Mouse (Mus musculus) ovary, postnatal 36 days (tissue): ENCODE results near the gene Snx17.

Experiments used
- DNase-seq: peaks from one replicate; pipeline ENCODE4 v3.0.0; 2022; ENCODE audit warnings: low spot score, mixed read lengths

Snx17 gene

DNA sequence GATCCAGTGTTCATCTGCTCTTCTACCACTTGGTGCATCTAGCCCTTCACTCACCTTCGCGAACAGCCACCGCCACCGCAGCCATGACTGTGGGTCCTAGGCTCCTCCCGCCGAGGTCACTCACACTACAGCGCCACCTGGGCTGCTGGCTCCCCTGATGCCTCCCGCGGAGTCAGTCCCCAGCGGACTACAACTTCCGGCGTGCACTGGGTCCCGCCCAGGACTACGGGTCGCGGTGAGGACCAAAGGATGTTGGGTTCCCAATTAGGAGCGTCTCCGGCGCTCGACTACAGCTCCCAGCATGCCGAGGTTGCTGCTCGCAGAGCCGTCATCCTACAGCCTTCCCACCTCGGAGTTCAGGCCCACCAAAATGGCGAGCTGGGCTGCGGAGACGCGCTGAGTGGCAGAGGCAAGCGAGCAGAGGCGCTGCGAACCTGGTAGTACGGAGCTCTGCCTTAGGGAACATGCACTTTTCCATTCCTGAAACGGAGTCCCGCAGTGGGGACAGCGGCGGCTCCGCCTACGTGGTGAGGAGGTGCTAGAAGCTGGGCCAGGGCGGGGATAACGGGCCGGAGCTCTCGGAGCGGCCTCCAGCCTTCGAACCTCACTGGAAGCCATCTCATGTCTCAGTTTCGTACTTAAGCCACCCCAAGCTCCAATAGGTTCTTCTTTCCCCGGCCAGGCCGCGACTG is at the start of gene Snx17, which contains the start of gene Eif2b4:
Gene Snx17 (plus strand): TSS at position 289 of the 692 bp plus-strand sequence.
Gene Eif2b4 (minus strand): TSS at position 492 of the 692 bp plus-strand sequence.
- peak; percentile 99 for DNase-seq

DNA sequence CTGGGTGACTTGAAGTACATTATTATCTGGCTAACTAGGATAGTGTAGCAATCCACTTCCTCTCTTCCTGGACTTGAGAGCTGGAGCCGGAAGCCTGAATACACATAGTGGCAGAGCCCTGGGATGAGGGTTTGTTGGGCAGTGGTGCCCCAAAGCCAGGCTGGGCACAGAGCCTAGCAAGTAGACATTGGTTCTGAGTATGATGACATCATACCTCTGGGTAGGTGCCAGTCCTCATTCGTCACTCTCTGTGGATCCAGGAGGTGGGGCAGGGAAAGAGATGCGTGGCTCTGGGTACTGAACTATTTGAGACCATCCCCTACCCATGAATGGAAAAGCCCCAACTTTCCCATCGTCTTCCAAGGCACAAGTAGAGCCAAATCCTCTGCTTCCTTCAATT is 43.2 kb upstream of the Snx17 start:
- DNase-seq: no peak

DNA sequence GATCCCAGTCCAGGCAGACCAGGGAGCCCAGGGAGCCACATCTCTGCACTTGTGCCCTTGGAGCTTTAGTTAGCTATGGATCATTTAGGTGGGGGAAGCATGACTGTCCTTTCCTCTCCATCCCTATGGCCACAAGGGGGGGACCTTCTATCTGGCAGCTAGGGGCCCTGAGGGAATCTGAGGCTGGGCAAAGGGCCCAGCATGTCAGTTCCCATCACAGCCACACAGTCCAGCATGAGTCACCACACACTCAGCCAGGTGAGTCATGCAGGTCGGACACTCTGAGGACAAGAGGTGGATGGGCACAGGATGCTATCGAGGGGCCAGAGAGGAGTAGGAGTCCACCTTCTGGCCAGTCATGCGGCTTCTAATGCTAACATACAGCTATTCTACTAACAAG is 41.3 kb upstream of the Snx17 start:
- DNase-seq: no peak

DNA sequence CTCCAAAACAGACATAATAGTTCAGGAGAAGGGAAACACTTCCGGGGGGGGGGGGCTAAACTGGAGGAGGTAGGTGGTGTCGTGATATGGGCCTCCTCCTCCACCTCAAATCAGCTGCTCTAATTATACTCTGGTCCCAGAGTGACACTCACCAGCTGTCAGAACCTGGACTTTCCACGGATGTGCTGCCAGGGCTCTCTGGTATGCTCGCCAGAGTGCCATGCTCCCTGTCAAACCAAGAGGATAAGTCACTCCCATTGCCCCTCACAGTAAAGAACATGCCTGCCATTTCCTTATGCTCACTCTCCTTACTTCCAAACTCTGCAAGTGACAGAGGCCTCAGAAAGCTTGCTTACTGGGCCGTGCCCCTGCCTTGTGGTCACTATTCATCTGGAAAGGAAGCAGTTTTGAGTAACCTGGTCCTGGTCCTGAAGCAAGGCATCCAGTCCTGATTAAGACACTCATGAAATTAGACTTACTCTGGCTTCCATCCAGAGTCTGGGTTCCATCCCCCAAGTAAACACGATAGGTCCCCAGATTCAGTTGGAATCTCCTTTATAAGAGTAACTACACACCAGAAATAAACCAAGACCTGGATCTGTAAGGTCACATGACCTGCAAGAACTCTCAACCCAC is 39.4 kb upstream of the Snx17 start:
- DNase-seq: no peak

DNA sequence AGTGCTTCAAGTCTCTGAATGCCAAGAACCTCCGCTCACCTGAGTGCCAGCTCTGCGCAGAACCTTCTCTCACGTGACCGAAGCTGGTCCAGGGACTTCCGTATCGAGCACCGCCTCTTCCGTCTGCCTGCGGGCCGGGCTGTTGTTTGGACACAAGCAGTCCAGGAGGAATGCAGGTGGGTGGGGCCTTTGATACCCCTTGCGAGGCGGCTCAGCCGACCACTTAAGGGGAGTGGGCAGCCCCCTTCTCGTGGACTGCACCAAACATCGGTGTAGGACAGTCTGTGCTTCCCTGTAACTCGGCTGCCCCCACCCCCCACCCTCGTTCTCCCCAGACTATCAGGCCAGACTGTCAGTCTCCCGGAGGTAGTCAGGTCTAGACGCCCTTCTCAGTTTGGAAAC is 38.9 kb upstream of the Snx17 start, which contains the start of gene Mpv17:
Gene Mpv17 (minus strand): TSS at position 100 of the 402 bp plus-strand sequence.
- peak; percentile 80 for DNase-seq

DNA sequence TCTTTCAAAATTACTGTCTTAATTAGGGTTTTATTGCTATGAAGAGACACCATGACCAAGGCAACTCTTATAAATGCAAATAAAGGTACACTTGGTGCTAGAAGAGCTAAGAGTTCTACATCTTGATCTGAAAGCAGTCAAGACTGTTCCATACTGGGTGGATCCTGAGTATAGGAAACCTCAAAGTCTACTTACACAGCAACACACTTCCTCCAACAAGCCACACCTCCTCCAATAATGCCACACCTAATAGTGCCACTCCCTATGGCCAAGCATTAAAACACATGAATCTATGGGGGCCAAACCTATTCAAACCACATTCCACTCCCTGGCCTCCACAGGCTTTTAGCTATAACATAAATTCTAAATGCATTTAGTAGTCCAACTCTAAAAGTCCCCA is 30.6 kb upstream of the Snx17 start:
- DNase-seq: no peak

DNA sequence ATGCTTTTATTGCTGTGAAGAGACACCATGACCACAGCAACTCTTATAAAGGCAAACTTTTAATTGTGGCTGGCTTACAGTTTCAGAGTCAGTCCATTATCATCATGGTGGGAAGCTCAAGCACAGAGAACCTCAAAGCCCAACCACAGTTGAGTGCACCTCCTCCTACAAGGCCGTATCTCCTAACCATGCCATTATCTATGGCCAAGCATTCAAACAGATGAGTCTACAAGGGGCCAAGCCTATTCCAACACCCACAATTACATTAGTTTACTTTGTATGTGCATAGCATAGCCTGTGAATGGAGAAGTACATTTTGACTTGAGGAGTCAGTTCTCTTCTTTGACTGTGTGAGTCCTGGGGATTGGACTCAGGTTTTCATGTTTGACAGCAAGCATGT is 28.1 kb upstream of the Snx17 start:
- no peak for DNase-seq

DNA sequence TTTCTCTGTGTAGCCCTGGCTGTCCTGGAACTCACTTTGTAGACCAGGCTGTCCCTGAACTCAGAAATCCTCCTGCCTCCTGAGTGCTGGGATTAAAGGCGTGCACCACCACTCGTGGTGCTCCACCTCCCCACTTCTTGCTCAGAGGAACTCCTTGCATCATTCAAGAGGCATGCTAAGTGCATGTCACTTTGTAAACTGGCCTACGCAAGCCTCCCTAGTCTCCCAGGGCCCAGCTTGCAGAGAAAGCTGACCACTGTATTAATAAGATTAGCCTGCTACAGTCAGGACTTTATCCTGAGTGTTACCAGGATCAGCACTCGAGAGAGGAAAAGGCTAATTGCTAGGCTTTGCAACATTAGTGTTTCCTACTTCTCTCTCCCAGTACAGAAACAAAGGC is 24.4 kb upstream of the Snx17 start:
- DNase-seq: no peak

DNA sequence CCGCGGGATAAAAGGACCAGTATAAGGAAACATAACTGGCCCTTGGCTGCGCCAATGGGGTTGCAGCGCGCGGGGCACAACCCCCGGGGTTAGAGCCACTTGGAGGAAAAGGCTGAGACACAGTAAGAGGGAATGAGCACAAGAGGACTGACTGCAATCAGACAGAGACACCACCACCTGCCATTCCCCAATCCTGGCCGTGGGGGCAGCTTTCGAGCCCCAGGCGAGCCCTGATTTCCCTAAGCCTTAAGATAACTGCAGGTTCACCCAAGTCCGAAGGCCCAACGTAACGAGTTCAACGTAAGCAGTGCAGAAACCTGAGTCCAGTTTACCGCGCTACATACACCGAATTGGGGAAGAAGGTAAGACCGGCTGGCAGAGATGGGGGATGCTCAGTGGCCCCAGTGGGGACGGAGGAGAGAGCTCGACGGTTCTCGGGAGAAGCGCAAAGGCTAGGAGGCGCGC is 13.7 kb upstream of the Snx17 start:
- no peak for DNase-seq

DNA sequence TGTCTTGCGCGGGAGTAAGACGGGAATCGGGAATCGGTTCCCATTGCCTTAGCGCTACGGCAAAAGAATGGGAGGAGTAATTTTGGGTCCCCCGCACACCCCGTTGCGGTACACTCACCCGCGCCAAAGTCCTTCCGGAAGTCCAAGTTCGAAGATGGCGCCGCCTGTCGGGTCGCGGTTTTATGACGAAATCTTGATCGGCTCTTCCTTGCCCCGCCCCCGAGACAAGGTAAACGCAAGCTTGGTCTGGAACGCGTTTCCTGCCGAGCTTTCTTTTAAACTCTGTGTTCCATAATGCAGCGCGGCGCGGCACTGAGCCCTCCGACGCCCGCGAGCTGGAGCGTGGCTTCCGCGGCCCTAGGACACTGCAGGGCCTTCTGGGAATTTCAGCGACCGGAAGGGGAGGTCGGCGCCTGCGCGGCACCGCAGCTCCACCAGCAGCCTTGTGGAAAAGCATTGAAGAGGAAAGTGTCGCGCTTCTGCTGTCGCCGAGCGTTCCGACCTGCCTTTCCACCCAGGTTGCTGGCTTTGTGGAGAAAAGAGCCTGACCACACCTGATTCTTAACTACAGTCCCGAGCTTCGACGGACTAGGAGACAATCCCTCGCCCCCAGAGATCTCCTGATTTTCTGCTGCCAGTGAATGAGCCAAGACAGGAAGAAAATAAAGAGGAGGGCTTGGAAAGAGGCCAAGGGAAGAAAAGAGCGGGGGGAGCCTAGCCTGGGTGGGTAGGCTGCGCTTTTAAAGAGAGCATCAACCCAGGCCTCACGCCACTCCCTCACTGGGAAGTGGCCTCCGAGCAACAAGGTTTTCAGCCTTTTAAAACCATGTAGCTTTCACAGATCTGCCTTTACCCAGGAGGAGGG is 13.0 kb upstream of the Snx17 start, which contains the start of the genes Gm29609 and Gtf3c2:
Gene Gm29609 (minus strand): TSS at position 146 of the 865 bp plus-strand sequence.
Gene Gtf3c2 (minus strand): TSS at position 379 of the 865 bp plus-strand sequence.
- DNase-seq: peak; percentile 89

DNA sequence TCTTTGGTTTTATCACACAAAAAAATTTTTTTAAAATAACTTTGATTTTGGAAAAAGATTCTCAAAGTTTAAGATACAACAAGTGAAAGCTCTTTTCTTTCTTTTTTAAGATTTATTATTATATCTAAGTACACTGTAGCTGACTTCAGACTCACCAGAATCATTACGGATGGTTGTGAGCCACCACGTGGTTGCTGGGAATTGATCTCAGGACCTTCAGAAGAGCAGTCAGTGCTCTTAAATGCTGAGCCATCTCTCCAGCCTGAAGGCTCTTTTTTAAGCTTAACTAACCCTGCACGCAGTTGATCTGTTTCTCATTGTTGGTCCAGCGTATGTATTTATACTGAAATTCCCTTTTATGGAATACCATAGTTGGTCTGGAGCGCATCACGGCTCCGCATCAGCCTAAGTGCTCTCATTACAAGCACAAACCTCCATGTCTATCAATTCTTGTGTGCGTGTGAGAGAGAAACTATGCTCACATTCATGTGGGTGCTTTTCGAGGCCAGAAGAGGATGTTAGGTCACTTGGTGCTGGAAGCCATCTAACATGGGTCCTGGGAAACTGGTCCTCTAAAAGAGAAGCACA is 11.8 kb upstream of the Snx17 start:
- no peak for DNase-seq

DNA sequence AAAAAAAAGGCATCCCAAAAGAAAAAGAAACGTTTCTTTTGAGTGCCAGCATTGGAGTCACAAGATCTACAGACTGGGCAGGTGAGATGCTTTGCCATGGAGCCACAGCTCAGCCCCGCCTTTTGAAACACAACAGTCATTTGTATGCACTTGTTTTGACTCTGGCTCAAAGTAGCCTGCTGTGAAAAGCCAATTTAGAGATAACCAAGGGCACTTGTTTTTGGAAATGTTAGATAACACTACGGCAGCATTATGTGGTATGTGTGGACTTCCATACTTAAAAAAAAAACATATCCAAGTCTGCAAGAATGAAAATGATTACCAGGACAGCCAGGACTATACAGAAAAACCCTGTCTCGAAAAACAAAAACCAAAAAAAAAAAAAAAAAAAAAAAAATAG is 9.3 kb upstream of the Snx17 start:
- no peak for DNase-seq

DNA sequence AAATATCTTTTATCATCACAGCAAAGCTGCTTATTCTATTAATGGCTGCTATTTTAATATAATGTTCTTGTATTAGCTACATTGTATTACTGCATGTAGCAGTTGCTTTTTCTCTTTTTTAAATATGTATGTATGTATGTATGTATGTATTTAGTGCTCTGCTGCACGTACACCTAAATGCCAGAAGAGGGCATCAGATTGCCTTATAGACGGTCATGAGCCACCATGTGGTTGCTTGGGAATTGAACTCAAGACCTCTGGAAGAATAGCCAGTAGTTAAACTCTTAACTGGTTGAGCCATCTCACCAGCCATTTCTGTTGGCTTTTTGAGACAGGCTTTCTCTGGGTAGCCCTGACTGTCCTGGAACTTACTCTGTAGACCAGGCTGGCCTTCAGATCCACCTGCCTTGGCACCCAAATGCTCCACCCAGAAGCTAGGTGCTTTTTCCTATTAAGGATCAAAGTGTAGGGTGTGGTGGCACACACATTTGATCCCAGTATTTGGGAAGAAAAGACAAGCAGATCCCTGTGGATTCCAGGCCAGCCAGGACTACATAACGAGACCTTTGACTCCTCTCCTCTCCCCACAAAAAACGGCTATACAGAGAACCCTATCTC is 4.7 kb upstream of the Snx17 start:
- no peak for DNase-seq

DNA sequence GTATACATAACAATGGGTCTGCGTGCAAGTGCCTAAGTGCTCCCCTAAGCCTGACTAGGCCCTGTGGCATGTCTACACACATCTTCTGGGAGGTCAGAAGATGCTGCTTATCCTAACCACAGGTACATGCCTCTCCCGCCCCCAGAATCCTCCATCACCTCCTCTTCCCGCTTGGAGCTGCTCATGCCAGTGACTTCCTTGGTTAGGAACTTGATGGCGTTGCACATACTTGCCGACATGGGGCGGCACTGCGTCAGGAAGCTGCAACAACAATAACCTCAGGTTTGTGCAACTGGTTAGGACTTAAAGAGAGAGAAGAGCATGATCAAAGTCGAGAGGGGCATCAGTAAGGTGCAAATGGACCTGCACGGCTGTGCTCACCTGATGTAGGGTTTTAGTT is 2.8 kb upstream of the Snx17 start:
- no peak for DNase-seq

DNA sequence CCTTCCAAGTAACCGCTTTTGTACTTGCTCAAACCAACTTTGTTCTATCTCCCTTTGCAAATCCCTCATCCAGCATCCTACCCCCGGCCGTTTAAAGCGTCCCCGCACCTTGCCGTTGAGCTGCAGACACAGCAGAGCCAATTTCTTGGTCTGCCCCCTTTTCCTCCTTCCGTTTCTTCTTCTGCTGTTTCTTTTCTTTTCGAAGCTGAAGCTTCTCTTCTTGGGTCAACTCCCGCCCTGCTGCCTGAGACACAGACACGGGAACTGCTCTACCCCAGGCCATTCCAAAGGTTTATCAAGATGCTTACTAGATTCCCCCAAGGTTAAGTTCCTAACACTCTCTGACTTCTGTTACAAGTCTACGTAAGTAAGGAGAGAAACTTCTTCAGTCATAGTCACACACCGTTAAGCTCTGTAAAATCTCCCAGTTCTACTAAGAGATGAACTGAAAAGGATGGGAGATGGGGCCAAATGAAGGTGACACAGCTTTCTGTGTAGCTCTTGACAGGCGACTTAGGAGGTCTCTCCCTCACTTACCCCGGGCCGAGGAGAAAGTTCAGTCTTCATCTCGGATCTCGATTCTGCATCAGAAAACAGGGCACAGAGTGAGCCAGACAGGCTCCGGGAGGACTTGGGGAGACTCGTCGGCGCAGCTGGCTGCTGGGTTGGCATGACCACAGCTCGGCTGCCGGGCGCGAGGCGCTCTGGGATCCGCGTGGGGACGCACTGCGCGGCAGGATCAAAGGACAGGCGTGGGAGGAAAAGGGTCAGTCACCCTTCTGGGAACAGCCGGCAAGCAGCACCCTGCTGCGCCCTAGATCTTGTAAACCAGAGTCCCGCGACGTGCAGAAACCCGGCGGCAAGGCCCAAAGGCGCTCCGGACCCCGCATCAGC is 735 bp upstream of the Snx17 start:
- DNase-seq: no peak

DNA sequence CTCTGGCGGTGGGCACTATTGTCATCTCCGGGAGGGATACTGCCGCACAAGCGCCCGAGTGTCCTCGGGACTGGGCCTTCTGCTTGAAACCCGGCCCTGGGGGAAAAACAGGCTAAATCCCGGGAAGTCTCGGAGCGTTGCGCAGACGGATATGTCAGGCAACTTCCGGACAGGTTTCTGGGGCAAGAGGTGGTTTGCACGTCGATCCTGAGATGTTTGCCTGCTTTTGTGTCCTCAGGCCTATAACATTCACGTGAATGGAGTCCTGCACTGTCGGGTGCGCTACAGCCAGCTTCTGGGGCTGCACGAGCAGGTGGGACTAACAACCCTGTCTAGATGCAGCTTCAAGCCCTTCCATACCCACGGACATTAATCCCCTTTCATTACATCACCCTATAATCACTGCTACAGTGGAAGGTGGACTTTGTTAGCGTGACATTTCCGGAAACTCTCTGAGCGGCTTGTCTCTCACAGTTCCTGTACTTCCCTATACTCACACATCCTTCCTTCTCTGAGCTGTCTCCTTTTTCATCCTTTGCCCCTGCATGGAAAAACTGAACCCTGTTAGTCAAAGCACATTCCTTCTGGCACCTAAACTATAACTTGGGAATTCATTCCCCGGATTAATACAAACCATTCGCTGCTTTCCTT is 729 bp downstream of the Snx17 start:
- DNase-seq: no peak

DNA sequence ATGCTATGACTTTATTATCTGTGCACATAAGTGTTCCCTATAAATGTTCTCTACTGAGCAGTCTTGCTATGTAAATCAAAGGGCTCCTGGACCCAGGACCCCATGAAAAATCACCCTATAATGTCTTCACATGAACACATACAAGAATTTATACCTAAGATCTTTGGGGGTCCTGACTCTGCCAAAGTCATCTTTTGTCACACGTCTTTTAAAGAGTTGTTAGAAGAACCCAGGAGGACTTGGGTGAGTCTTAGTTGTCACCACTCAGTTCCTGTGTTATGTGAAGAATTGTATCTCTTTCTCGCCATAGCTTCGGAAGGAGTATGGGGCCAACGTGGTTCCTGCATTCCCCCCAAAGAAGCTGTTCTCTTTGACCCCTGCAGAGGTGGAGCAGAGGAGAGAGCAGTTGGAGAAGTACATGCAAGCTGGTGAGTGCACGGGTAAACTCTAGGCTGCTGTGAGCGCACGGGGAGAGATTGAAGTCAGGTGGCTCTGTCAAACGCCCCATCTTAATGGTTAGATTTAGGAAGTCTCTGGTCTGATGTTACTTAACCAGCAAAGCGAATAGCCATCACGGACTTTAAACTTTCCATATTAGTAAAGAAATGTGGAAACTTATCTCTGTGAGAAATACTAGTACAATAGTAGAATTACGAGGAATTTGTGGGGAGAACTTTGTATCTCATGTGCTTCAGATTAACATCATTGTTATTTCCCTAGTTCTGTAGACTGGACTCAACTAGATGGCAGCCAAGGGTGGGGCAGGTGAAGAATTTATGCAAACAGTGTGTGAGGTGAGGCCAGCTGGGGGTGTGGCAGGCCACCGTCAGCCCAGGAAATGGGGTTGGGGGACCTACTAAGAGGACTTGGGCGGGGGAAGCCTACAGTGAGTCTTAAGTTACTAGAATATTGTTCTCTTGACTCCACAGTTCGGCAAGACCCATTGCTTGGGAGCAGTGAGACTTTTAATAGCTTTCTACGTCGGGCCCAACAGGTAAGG is 1.8 kb downstream of the Snx17 start:
- no peak for DNase-seq

DNA sequence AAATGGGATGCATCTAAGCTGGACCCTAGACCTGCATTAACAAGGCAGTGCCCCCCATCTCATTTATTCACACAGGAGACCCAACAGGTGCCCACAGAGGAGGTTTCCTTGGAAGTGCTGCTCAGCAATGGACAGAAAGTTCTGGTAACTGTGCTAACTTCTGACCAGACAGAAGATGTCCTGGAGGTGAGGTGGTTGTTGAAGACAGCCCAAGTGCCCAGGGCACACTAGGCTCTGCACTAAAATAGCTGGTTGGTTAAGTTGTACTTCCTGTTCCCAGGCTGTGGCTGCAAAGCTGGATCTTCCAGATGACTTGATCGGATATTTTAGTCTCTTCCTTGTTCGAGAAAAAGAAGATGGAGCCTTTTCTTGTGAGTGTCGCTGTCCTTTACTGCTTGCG is 2.6 kb downstream of the Snx17 start:
- no peak for DNase-seq

DNA sequence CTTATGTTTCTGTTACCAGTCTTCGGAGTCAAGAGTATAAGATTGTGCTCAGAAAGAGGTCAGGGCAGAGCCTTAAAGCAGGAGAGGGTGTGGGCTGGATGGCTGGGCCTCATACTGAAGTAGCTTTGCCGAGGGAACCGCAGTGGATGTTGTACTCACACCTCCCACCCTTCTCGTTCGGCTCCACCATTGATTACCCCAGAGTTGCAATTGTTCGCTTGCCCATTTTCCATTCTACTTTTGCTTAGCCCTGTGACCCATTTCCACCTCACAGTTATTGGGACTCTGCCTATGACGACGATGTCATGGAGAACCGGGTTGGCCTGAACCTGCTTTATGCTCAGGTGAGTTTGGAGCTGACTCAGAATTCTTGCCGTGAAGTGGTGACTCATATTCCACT is 3.2 kb downstream of the Snx17 start:
- DNase-seq: no peak
